Mouse (Mus musculus) ES-Bruce4 (cell line): ENCODE measurements around the gene Gm45208.

Source experiments
- CTCF ChIP-seq: IDR thresholded peaks from one replicate; pipeline ENCODE4 v1.8.1; 2011; ENCODE audit warnings: low read depth, low read length
- EP300 ChIP-seq: IDR thresholded peaks from 2 replicates; pipeline ENCODE4 v1.6.1; 2011; ENCODE audit warnings: low read depth, low read length; ENCODE audit not compliant: insufficient read depth
- POLR2A ChIP-seq: IDR thresholded peaks from one replicate; pipeline ENCODE4 v1.8.1; 2011; ENCODE audit warnings: low read length; ENCODE audit not compliant: insufficient read depth

GRCm38 (mm10) chrX:7722691-7723090 is 646 bp downstream of the Gm45208 start:
- TF ChIP-seq CTCF, result no peak
- no peak for TF ChIP-seq POLR2A
- TF ChIP-seq EP300, result no peak
